Mouse (Mus musculus) E14TG2a.4 (cell line): ENCODE data around the gene Scamp3.

Source experiments
- CTCF ChIP-seq: conservative IDR thresholded peaks from 2 replicates; pipeline ENCODE4 v1.5.1; 2014; ENCODE audit warnings: low read length
- NANOG ChIP-seq: IDR thresholded peaks from 2 replicates; pipeline ENCODE4 v1.6.1; 2014; ENCODE audit warnings: borderline replicate concordance, low read length, mixed read lengths
- POU5F1 ChIP-seq: IDR thresholded peaks from 2 replicates; pipeline ENCODE4 v1.6.1; 2014; ENCODE audit warnings: low read length, borderline replicate concordance

DNA sequence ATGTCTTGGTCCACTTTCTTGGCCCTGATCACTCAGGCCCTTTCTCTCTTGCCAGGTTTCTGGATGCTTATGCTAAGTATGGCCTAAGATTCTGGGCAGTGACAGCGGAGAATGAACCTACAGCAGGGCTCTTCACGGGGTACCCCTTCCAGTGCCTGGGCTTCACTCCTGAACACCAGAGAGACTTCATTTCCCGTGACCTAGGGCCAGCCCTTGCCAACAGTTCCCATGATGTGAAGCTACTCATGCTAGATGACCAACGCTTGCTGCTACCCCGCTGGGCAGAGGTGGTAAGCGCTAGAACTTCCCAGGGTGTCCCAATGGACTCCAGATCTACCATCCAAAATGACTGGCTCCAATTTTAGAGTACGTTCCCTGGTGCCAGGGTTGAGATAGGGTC is 28.8 kb downstream of the Scamp3 start:
- TF ChIP-seq CTCF (no peak), POU5F1 (no peak), NANOG (no peak)
